Mouse (Mus musculus) neural tube, embryonic 14.5 days (tissue): ENCODE data around the gene Izumo2. TPM values are rescaled to one million over a fixed set of nuclear protein-coding genes. Genes with fewer than 3 reads are reported as not detected.
"Not testable (repeated sequence)": the region's sequence is repeated elsewhere in the genome, so short reads cannot be mapped to it uniquely, and the experiment has no call there.

ENCODE experiments used
- ATAC-seq: fragments of 200-750 bp; cut with Nextera tagmentation; 2 replicates; pipeline ENCODE4 v1.8.0; 2017; ENCODE audit warnings: low read depth, mild to moderate bottlenecking, moderate TSS enrichment, moderate library complexity
- H3K27ac ChIP-seq: fragments of 300-500 bp; sonication (generic); 2 replicates; pipeline ENCODE4 v1.5.1; 2014; ENCODE audit warnings: low read depth, mild to moderate bottlenecking, control low read depth, low read length, moderate library complexity, mixed read lengths
- H3K27me3 ChIP-seq: fragments of 300-500 bp; sonication (generic); 2 replicates; pipeline ENCODE4 v1.6.1; 2014; ENCODE audit warnings: low read length; ENCODE audit not compliant: control insufficient read depth, insufficient read depth
- H3K36me3 ChIP-seq: fragments of 300-500 bp; sonication (generic); 2 replicates; pipeline ENCODE4 v1.6.1; 2014; ENCODE audit warnings: low read length, mixed read lengths; ENCODE audit not compliant: control insufficient read depth, insufficient read depth
- H3K4me1 ChIP-seq: fragments of 300-500 bp; sonication (generic); 2 replicates; pipeline ENCODE4 v1.6.1; 2014; ENCODE audit warnings: low read length; ENCODE audit not compliant: control insufficient read depth, insufficient read depth
- H3K4me2 ChIP-seq: fragments of 300-500 bp; sonication (generic); 2 replicates; pipeline ENCODE4 v1.6.1; 2014; ENCODE audit warnings: mild to moderate bottlenecking, low read depth, low read length, control low read depth
- H3K4me3 ChIP-seq: fragments of 300-500 bp; sonication (generic); 2 replicates; pipeline ENCODE4 v1.5.1; 2014; ENCODE audit warnings: low read depth, low read length, control low read depth, mixed read lengths
- H3K9ac ChIP-seq: fragments of 300-500 bp; sonication (generic); replicated peaks from 2 replicates; pipeline ENCODE4 v1.6.1; 2014; ENCODE audit warnings: low read depth, mild to moderate bottlenecking, control low read depth, low read length, mixed read lengths
- H3K9me3 ChIP-seq: fragments of 300-500 bp; sonication (generic); 2 replicates; pipeline ENCODE4 v1.6.1; 2016; ENCODE audit warnings: low read length; ENCODE audit not compliant: control insufficient read depth
- WGBS: fragments of 180-500 bp; shearing (Covaris S2); extraction: QIAGEN DNeasy Blood & Tissue Kit; methylation state at CpG from one replicate; pipeline ENCODE4 v1.1.7; 2014; 5-methylcytosine and 5-hydroxymethylcytosine counted together
- polyA plus RNA-seq: library from polyadenylated mRNA; unstranded; fragments of >200 nt; fragmentation: Nextera tagmentation; extraction: Ambion mirVana; gene quantifications from 2 replicates; pipeline ENCODE4 v1.2.1, GENCODE M21; 2014

Gene Izumo2
- polyA plus RNA-seq, 1 experiment from 2014 or later = not detected

GRCm38 (mm10) chr7:44733723-44734122, 25.2 kb downstream of the Izumo2 start:
- Histone ChIP-seq H3K4me1 (no peaks in the 10 kb centered on the region), H3K36me3 (0 out of 2 replicates have a peak, but pooled peaks cover 3% of the 10 kb centered on the region), H3K27ac (no peak overlapping the region), H3K9me3 (no peaks in the 10 kb centered on the region), H3K9ac (no peak overlapping the region), H3K27me3 (no peaks in the 10 kb centered on the region), H3K4me3 (no peak overlapping the region), H3K4me2 (no peak overlapping the region)
- 85% methylated on average over 9 of the region's 9 CpGs for WGBS
- no peak for ATAC-seq

GRCm38 (mm10) chr7:44741361-44741760, 32.8 kb downstream of the Izumo2 start:
- Histone ChIP-seq H3K9ac (no peak overlapping the region), H3K27me3 (no peaks in the 10 kb centered on the region), H3K4me3 (no peak overlapping the region), H3K27ac (no peak overlapping the region), H3K4me2 (no peak overlapping the region), H3K4me1 (no peaks in the 10 kb centered on the region), H3K9me3 (no peaks in the 10 kb centered on the region), H3K36me3 (no peaks in the 10 kb centered on the region)
- WGBS = 89% methylated on average over 8 of the region's 8 CpGs
- no peak for ATAC-seq

- Histone ChIP-seq H3K36me3 (no peaks in the 10 kb centered on the region), H3K9me3 (no peaks in the 10 kb centered on the region), H3K9ac (no peak overlapping the region), H3K4me3 (no peak overlapping the region), H3K27me3 (no peaks in the 10 kb centered on the region), H3K4me2 (peak overlapping the region; percentile 70), H3K27ac (no peak overlapping the region; the same call in 1 of the 2 replicates), H3K4me1 (peaks cover 8% of the 10 kb centered on the region; the same call in 1 of the 2 replicates)
- 23% methylated on average over 9 of the region's 9 CpGs for WGBS
- ATAC-seq = no peak
These were observed 35.7 kb downstream of the Izumo2 start for GRCm38 (mm10) chr7:44744270-44744669.

GRCm38 (mm10) chr7:44745076-44745475, 36.5 kb downstream of the Izumo2 start:
- no peaks in the 10 kb centered on the region for H3K27me3 ChIP-seq

GRCm38 (mm10) chr7:44747115-44747514, 38.6 kb downstream of the Izumo2 start:
- Histone ChIP-seq H3K4me3 (no peak overlapping the region), H3K27me3 (no peaks in the 10 kb centered on the region), H3K4me1 (peaks cover 8% of the 10 kb centered on the region; the same call in 1 of the 2 replicates), H3K9ac (no peak overlapping the region), H3K4me2 (no peak overlapping the region), H3K36me3 (no peaks in the 10 kb centered on the region), H3K27ac (no peak overlapping the region), H3K9me3 (no peaks in the 10 kb centered on the region)
- WGBS = 69% methylated on average over 4 of the region's 4 CpGs
- no peak for ATAC-seq

More at GRCm38 (mm10) chr7:44745076-44745475, 36.5 kb downstream of the Izumo2 start:
- H3K9ac ChIP-seq = peak overlapping the region; percentile 47
- H3K4me3 ChIP-seq = peak overlapping the region; percentile 31
- H3K36me3 ChIP-seq = no peaks in the 10 kb centered on the region
- WGBS = under 1% methylated on average over 18 of the region's 18 CpGs
- no peaks in the 10 kb centered on the region for H3K9me3 ChIP-seq
- H3K27ac ChIP-seq = peak overlapping the region; percentile 29; the same call in 1 of the 2 replicates
- ATAC-seq = peak; percentile 62
- peaks cover 8% of the 10 kb centered on the region; the same call in 1 of the 2 replicates for H3K4me1 ChIP-seq
- H3K4me2 ChIP-seq = peak overlapping the region; percentile 70

GRCm38 (mm10) chr7:44748101-44749044, 39.8 kb downstream of the Izumo2 start, which contains the start of gene Vrk3:
Gene Vrk3 (plus strand): TSS chr7:44748413.
- ATAC-seq = peak; percentile 96

GRCm38 (mm10) chr7:44750950-44751349, 42.4 kb downstream of the Izumo2 start, which contains the start of gene Zfp473:
Gene Zfp473 (minus strand): TSS chr7:44751050.
- WGBS = 84% methylated on average over 1 of the region's 1 CpGs
- H3K27ac ChIP-seq, ATAC-seq: not testable (repeated sequence)

More at GRCm38 (mm10) chr7:44748101-44749044, 39.8 kb downstream of the Izumo2 start, which contains the start of gene Vrk3:
- Histone ChIP-seq H3K4me1 (peaks cover 8% of the 10 kb centered on the region; the same call in 1 of the 2 replicates), H3K27ac (peak within 1 kb of the TSS; percentile 75), H3K9ac (peak within 1 kb of the TSS; percentile 56), H3K36me3 (peaks cover 7% of the 10 kb centered on the region; the same call in 1 of the 2 replicates), H3K9me3 (no peaks in the 10 kb centered on the region), H3K27me3 (no peaks in the 10 kb centered on the region), H3K4me3 (peak within 1 kb of the TSS; percentile 66), H3K4me2 (peak within 1 kb of the TSS; percentile 71)
- under 1% methylated on average over 44 of the region's 44 CpGs for WGBS

GRCm38 (mm10) chr7:44757164-44757563, 48.6 kb downstream of the Izumo2 start:
- ATAC-seq = no peak
- no peaks in the 10 kb centered on the region for H3K9me3 ChIP-seq
- H3K27ac ChIP-seq = no peak overlapping the region
- no peaks in the 10 kb centered on the region for H3K27me3 ChIP-seq
- peaks cover 52% of the 10 kb centered on the region for H3K36me3 ChIP-seq
- 85% methylated on average over 2 of the region's 2 CpGs for whole genome bisulfite sequencing
- no peak overlapping the region for H3K9ac ChIP-seq
- H3K4me3 ChIP-seq = no peak overlapping the region
- no peaks in the 10 kb centered on the region for H3K4me1 ChIP-seq
- no peak overlapping the region for H3K4me2 ChIP-seq

More at GRCm38 (mm10) chr7:44750950-44751349, 42.4 kb downstream of the Izumo2 start, which contains the start of gene Zfp473:
- H3K9ac ChIP-seq, H3K4me3 ChIP-seq, H3K9me3 ChIP-seq, H3K4me2 ChIP-seq, H3K4me1 ChIP-seq, H3K27me3 ChIP-seq: not testable (repeated sequence)
- H3K36me3 ChIP-seq = peaks cover 24% of the 10 kb centered on the region

GRCm38 (mm10) chr7:44760366-44760765, 51.8 kb downstream of the Izumo2 start:
- ATAC-seq = no peak
- H3K36me3 ChIP-seq = peaks cover 33% of the 10 kb centered on the region
- H3K27ac ChIP-seq = no peak overlapping the region
- no peak overlapping the region for H3K9ac ChIP-seq
- H3K4me2 ChIP-seq = no peak overlapping the region
- no peaks in the 10 kb centered on the region for H3K9me3 ChIP-seq
- no peaks in the 10 kb centered on the region for H3K4me1 ChIP-seq
- H3K4me3 ChIP-seq = no peak overlapping the region
- H3K27me3 ChIP-seq = no peaks in the 10 kb centered on the region
